Mouse (Mus musculus) brain, embryonic 14.5 days (tissue): Measurements from ENCODE around the gene Stat2.

Experiments
- CTCF ChIP-seq: fragments of 200-500 bp; IDR thresholded peaks from 2 replicates; pipeline ENCODE4 v1.5.1; 2012; ENCODE audit warnings: inconsistent platforms, mild to moderate bottlenecking, moderate library complexity, borderline replicate concordance; ENCODE audit not compliant: insufficient read depth, insufficient read length; ENCODE audit errors: extremely low read depth
- POLR2A ChIP-seq: fragments of 200-500 bp; IDR thresholded peaks from 2 replicates; pipeline ENCODE4 v1.6.1; 2012; ENCODE audit warnings: mild to moderate bottlenecking, inconsistent platforms, borderline replicate concordance; ENCODE audit not compliant: poor library complexity, insufficient read depth, insufficient read length, severe bottlenecking; ENCODE audit errors: extremely low read depth

DNA sequence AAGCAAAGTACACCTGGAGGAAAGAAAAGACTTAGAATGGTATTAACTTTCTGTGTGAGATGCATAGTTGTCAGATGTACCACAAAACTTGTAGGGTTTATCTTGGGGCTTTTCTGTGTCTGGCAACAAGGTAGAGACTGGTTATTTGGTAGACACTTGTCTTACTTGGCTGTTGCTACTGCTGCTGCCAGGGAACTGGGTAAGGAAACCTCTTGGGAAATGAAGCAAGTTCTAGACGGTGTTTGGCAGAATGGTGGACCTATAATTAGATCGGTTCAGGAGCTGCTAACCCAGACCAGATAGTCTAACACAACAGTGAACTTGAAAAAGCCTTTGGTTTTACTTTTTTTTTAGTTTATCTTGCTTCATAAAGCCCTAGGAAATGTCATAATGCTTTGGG, 68.6 kb downstream of the Stat2 start:
- TF ChIP-seq POLR2A (no peak), CTCF (no peak)
